Mouse (Mus musculus) liver, adult 2 months (tissue): ENCODE results near the gene Ppp4r2.

Experiments
- CTCF ChIP-seq: fragments of 200-500 bp; IDR thresholded peaks from 2 replicates; pipeline ENCODE4 v1.5.1; 2011; ENCODE audit warnings: low read depth, low read length, control low read depth
- POLR2A ChIP-seq: fragments of 200-500 bp; IDR thresholded peaks from 2 replicates; pipeline ENCODE4 v1.6.1; 2011; ENCODE audit warnings: low read length, control low read depth; ENCODE audit not compliant: insufficient read depth; ENCODE audit errors: extremely low read depth

DNA sequence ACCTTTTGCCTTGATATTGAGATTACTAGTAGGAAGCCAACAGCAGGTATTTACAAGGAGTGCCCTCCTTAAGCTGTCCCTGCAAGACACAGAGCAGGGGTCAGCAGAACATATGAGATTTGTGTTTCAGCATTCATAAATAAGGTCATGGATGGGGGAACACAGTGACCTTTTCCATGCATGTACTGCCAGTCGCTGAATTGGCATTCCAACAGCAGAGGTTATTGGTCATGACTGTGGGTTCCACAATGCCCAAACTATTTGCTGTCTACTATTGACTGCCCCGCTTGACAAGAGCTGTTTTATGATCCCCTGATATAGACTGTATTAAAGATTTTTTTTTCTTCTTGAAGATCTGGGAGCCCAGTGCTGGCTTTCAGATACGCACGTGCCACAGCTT is 33.7 kb upstream of the Ppp4r2 start:
- no peak for TF ChIP-seq CTCF
- TF ChIP-seq POLR2A: no peak
